Mouse (Mus musculus) induced T-regulatory cell, adult 2 months (primary cell): ENCODE results near the gene Psma3.
"Not testable (repeated sequence)": the region's sequence is repeated elsewhere in the genome, so short reads cannot be mapped to it uniquely, and the experiment has no call there.

Experiments used
- DNase-seq: peaks from one replicate; pipeline ENCODE4 v3.0.0-alpha.2; 2012; ENCODE audit warnings: low read depth

Gene Psma3

GRCm38 (mm10) chr12:71003760-71004426, 29.5 kb downstream of the Psma3 start:
- DNase-seq = no peak

GRCm38 (mm10) chr12:71006141-71006540, 31.7 kb downstream of the Psma3 start:
- DNase-seq = no peak

GRCm38 (mm10) chr12:71006901-71007300, 32.5 kb downstream of the Psma3 start:
- peak; percentile 39 for DNase-seq

- no peak for DNase-seq
Observed at GRCm38 (mm10) chr12:71009769-71010168, 35.3 kb downstream of the Psma3 start.

GRCm38 (mm10) chr12:71014845-71015362, 40.5 kb downstream of the Psma3 start:
- no peak for DNase-seq

GRCm38 (mm10) chr12:71015363-71016210, 41.2 kb downstream of the Psma3 start, which contains the start of gene Arid4a:
Gene Arid4a (plus strand): TSS chr12:71015990.
- DNase-seq = peak; percentile 99

GRCm38 (mm10) chr12:71016211-71016502, 41.7 kb downstream of the Psma3 start:
- DNase-seq = no peak

- peak; percentile 66 for DNase-seq
Observed at GRCm38 (mm10) chr12:71016503-71017241, 42.3 kb downstream of the Psma3 start.

GRCm38 (mm10) chr12:71017242-71017571, 42.8 kb downstream of the Psma3 start:
- DNase-seq = peak; percentile 55

- DNase-seq = no peak
Observed at GRCm38 (mm10) chr12:71017827-71018226, 43.4 kb downstream of the Psma3 start.

GRCm38 (mm10) chr12:71019211-71019610, 44.8 kb downstream of the Psma3 start:
- no peak for DNase-seq

- DNase-seq = no peak
Observed at GRCm38 (mm10) chr12:71024411-71024810, 50.0 kb downstream of the Psma3 start.

GRCm38 (mm10) chr12:71028265-71028664, 53.8 kb downstream of the Psma3 start:
- DNase-seq = not testable (repeated sequence)

GRCm38 (mm10) chr12:71030260-71030659, 55.8 kb downstream of the Psma3 start:
- peak; percentile 81 for DNase-seq

- peak; percentile 77 for DNase-seq
Observed at GRCm38 (mm10) chr12:71030722-71031121, 56.3 kb downstream of the Psma3 start.

- DNase-seq = no peak
Observed at GRCm38 (mm10) chr12:71035826-71036225, 61.4 kb downstream of the Psma3 start.

- DNase-seq = peak; percentile 77
Observed at GRCm38 (mm10) chr12:71036729-71037404, 62.4 kb downstream of the Psma3 start.

- peak; percentile 85 for DNase-seq
Observed at GRCm38 (mm10) chr12:71040462-71040861, 66.0 kb downstream of the Psma3 start.

GRCm38 (mm10) chr12:71042451-71042850, 68.0 kb downstream of the Psma3 start:
- DNase-seq = no peak

GRCm38 (mm10) chr12:71043571-71043970, 69.2 kb downstream of the Psma3 start:
- no peak for DNase-seq

GRCm38 (mm10) chr12:71044488-71044887, 70.1 kb downstream of the Psma3 start:
- DNase-seq = no peak
